Mouse (Mus musculus): Measurements from ENCODE around the gene Sart1. TPM values are rescaled to one million over a fixed set of nuclear protein-coding genes. Genes with fewer than 3 reads are reported as not detected.
A peak's percentile ranks its signal among the peaks of the same experiment; 100 is the strongest.

Sart1 gene
- total and polyA plus RNA-seq, 2 experiments from 2014 or later, result 4.4 to 26.9 TPM

DNA sequence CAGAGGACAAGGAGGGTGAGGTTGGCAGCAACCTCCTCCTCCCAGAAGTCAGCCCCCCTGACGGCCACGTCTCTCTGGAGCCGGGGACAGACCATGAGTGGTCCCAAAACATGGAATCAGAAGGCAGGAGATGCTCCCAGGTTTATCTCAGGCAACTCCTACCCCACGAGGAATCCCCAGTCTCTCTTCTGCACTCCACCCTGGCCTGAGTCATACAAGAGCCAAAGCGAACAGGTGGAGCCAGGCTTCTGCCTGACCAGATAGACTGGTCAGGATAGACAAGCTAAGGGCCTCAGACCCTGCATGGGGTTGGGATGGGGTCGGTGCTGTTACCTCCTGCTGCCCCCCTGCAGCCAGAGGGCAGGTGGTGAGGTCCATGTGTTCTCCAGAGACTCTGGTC, 40.4 kb downstream of the Sart1 start:
- DNase-seq (ENCODE audit: low spot score) (no peak), ATAC-seq (ENCODE audit: insufficient read depth, low read depth) (no peak)
- Histone ChIP-seq H3K4me1 (ENCODE audit: control insufficient read depth, insufficient read depth) (no peaks in the 10 kb centered on the region), H3K27me3 (ENCODE audit: control insufficient read depth, insufficient read depth, low read length) (no peaks in the 10 kb centered on the region), H3K27ac (ENCODE audit: low read depth) (no peak overlapping the region), H3K36me3 (replicated peaks; ENCODE audit: control insufficient read depth, insufficient read depth, low read length) (no peaks in the 10 kb centered on the region), H3K9me3 (replicated peaks; ENCODE audit: control insufficient read depth, low read length) (no peaks in the 10 kb centered on the region), H3K4me2 (ENCODE audit: low read depth, low read length) (no peak overlapping the region), H3K9ac (replicated peaks; ENCODE audit: low read depth, low read length) (no peak overlapping the region), H3K4me3 (ENCODE audit: low read depth, low read length) (no peak overlapping the region)
- WGBS, result 60% methylated on average over 6 of the region's 6 CpGs
- no peak for TF ChIP-seq CTCF (IDR thresholded peaks at IDR 0.05; ENCODE audit: low read depth)
- no peak for TF ChIP-seq EP300 (IDR thresholded peaks at IDR 0.05; ENCODE audit: low read depth)

DNA sequence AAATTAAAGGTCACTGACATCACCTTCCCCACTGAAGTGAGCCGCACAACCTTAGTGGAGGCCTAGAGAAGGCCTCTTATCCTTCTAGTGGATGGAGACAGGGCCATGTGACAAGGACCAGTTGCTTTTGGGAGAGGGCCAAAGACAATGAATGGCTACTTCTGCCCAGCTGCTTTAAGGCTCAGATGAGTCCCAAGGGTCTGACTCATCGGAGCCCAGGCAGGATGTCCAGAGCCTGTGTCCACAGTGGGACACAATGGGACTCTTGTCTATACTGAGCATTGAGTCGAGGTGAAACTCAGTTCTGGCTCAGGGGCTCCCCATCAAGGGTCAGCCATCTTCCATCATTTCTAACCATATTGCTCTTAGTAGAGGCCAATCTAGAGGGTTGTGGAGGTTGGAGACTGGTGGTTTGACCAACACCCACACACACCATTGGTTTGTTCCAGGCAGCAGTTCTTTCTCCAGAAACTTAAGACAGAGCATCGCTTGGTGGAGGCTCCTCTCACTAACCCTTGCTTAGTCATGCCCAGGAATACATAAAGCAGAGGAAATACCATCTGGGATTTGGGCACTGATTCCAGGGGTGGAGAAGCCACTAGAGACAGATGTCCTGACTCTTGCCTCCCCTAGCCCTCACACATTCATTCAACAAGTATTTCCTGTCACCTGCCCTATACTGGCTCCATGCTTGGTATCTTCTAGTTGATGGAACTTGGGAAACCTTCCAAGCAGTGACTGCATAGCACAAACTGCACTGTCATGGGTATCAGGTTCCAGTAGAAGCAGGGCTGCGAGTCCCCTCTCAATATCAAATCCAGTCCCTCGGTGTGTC, 43.0 kb downstream of the Sart1 start:
- TF ChIP-seq EP300 (IDR thresholded peaks at IDR 0.05; ENCODE audit: low read depth) (no peak), CTCF (IDR thresholded peaks at IDR 0.05; ENCODE audit: low read depth) (no peak)
- WGBS, result 49% methylated on average over 6 of the region's 6 CpGs
- Histone ChIP-seq H3K4me2 (ENCODE audit: low read depth, low read length) (no peak overlapping the region), H3K27ac (ENCODE audit: low read depth) (peak overlapping the region; percentile 62), H3K9me3 (replicated peaks; ENCODE audit: control insufficient read depth, low read length) (no peaks in the 10 kb centered on the region), H3K4me3 (ENCODE audit: low read depth, low read length) (no peak overlapping the region), H3K4me1 (ENCODE audit: control insufficient read depth, insufficient read depth) (no peaks in the 10 kb centered on the region), H3K27me3 (ENCODE audit: control insufficient read depth, insufficient read depth, low read length) (no peaks in the 10 kb centered on the region), H3K9ac (replicated peaks; ENCODE audit: low read depth, low read length) (no peak overlapping the region), H3K36me3 (replicated peaks; ENCODE audit: control insufficient read depth, insufficient read depth, low read length) (no peaks in the 10 kb centered on the region)
- ATAC-seq (ENCODE audit: insufficient read depth, low read depth), result peak; percentile 86
- peak; percentile 76 for DNase-seq (ENCODE audit: low spot score)

DNA sequence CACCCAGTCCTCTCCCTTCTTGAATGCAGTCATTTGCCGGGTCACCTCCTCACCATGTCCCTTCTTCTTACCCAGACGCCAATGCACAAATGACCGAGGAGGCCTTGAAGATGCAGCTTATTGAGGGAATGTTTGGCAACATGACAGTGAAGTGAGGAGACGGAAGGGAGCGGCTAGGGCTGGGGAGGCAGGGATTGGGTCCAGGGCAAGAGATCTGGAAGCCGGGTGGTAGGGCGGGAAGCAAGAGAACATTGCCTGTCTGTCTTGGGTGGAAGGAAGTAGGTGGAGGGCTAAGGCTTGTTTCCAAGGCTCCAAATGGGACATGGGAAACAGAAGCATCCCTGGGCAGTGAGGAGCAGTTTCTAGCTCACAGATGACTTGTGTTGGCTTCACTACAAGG, 47.1 kb downstream of the Sart1 start:
- no peaks in the 10 kb centered on the region for H3K27me3 ChIP-seq (ENCODE audit: control insufficient read depth, insufficient read depth, low read length)
- no peak for DNase-seq (ENCODE audit: low spot score)
- no peak overlapping the region for H3K27ac ChIP-seq (ENCODE audit: low read depth)
- no peak overlapping the region for H3K4me2 ChIP-seq (ENCODE audit: low read depth, low read length)
- H3K36me3 ChIP-seq (replicated peaks; ENCODE audit: control insufficient read depth, insufficient read depth, low read length), result no peaks in the 10 kb centered on the region
- no peak overlapping the region for H3K9ac ChIP-seq (replicated peaks; ENCODE audit: low read depth, low read length)
- no peaks in the 10 kb centered on the region for H3K4me1 ChIP-seq (ENCODE audit: control insufficient read depth, insufficient read depth)
- TF ChIP-seq EP300 (IDR thresholded peaks at IDR 0.05; ENCODE audit: low read depth), result no peak
- WGBS, result 82% methylated on average over 7 of the region's 7 CpGs
- no peak overlapping the region for H3K4me3 ChIP-seq (ENCODE audit: low read depth, low read length)
- ATAC-seq (ENCODE audit: insufficient read depth, low read depth), result no peak
- no peaks in the 10 kb centered on the region for H3K9me3 ChIP-seq (replicated peaks; ENCODE audit: control insufficient read depth, low read length)

DNA sequence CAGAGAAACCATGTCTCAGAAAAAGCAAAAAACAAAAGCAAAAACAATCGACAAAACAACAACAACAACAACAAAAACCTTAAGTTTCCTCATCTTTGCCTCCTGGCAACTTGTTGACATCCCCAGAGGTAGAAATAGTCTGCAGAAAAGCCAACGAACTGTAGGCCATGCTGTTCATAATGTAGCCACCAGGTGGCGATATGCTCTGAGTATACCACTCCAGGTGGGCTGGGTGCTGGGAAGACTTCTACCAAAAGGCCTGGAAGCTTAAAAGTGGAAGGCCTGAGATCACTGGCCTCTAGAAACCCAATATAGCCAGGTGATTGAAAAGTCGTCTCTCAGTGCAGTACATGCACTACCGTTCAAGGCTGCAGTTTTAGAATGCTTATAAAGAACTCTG, 50.5 kb downstream of the Sart1 start:
- H3K36me3 ChIP-seq (replicated peaks; ENCODE audit: control insufficient read depth, insufficient read depth, low read length), result no peaks in the 10 kb centered on the region
- H3K27me3 ChIP-seq (ENCODE audit: control insufficient read depth, insufficient read depth, low read length), result no peaks in the 10 kb centered on the region
- no peak overlapping the region for H3K4me3 ChIP-seq (ENCODE audit: low read depth, low read length)
- no peak overlapping the region for H3K9ac ChIP-seq (replicated peaks; ENCODE audit: low read depth, low read length)
- TF ChIP-seq EP300 (IDR thresholded peaks at IDR 0.05; ENCODE audit: low read depth) (no peak), CTCF (IDR thresholded peaks at IDR 0.05; ENCODE audit: low read depth) (peak; percentile 88)
- no peaks in the 10 kb centered on the region for H3K9me3 ChIP-seq (replicated peaks; ENCODE audit: control insufficient read depth, low read length)
- WGBS, result 18% methylated on average over 5 of the region's 5 CpGs
- H3K4me1 ChIP-seq (ENCODE audit: control insufficient read depth, insufficient read depth), result no peaks in the 10 kb centered on the region
- ATAC-seq (ENCODE audit: insufficient read depth, low read depth) (peak; percentile 41; the same call in 1 of the 2 replicates), DNase-seq (ENCODE audit: low spot score) (peak; percentile 60)
- H3K4me2 ChIP-seq (ENCODE audit: low read depth, low read length), result no peak overlapping the region
- H3K27ac ChIP-seq (ENCODE audit: low read depth), result no peak overlapping the region

GRCm38 (mm10) chr19:5335441-5335840, 53.1 kb downstream of the Sart1 start, which contains the start of gene Catsper1:
Gene Catsper1 (plus strand): TSS chr19:5335741.
- no peak within 1 kb of the TSS for H3K4me2 ChIP-seq (ENCODE audit: low read depth, low read length)
- no peak within 1 kb of the TSS for H3K9ac ChIP-seq (replicated peaks; ENCODE audit: low read depth, low read length)
- no peak for DNase-seq (ENCODE audit: low spot score)
- no peaks in the 10 kb centered on the region for H3K4me1 ChIP-seq (ENCODE audit: control insufficient read depth, insufficient read depth)
- no peaks in the 10 kb centered on the region for H3K9me3 ChIP-seq (replicated peaks; ENCODE audit: control insufficient read depth, low read length)
- ATAC-seq (ENCODE audit: insufficient read depth, low read depth), result no peak
- no peak for TF ChIP-seq CTCF (IDR thresholded peaks at IDR 0.05; ENCODE audit: low read depth)
- no peak for TF ChIP-seq EP300 (IDR thresholded peaks at IDR 0.05; ENCODE audit: low read depth)
- H3K4me3 ChIP-seq (ENCODE audit: low read depth, low read length), result no peak within 1 kb of the TSS
- no peaks in the 10 kb centered on the region for H3K36me3 ChIP-seq (replicated peaks; ENCODE audit: control insufficient read depth, insufficient read depth, low read length)
- WGBS, result 76% methylated on average over 6 of the region's 6 CpGs
- H3K27ac ChIP-seq (ENCODE audit: low read depth), result no peak within 1 kb of the TSS
- no peaks in the 10 kb centered on the region for H3K27me3 ChIP-seq (ENCODE audit: control insufficient read depth, insufficient read depth, low read length)

GRCm38 (mm10) chr19:5334741-5335140, 53.8 kb downstream of the Sart1 start:
- ATAC-seq (ENCODE audit: insufficient read depth, low read depth) (peak; percentile 27; the same call in 1 of the 2 replicates), DNase-seq (ENCODE audit: low spot score) (no peak)
- Histone ChIP-seq H3K9me3 (replicated peaks; ENCODE audit: control insufficient read depth, low read length) (no peaks in the 10 kb centered on the region), H3K4me3 (ENCODE audit: low read depth, low read length) (no peak overlapping the region), H3K36me3 (replicated peaks; ENCODE audit: control insufficient read depth, insufficient read depth, low read length) (no peaks in the 10 kb centered on the region), H3K27me3 (ENCODE audit: control insufficient read depth, insufficient read depth, low read length) (no peaks in the 10 kb centered on the region), H3K27ac (ENCODE audit: low read depth) (no peak overlapping the region), H3K4me1 (ENCODE audit: control insufficient read depth, insufficient read depth) (no peaks in the 10 kb centered on the region), H3K9ac (replicated peaks; ENCODE audit: low read depth, low read length) (no peak overlapping the region), H3K4me2 (ENCODE audit: low read depth, low read length) (no peak overlapping the region)
- 27% methylated on average over 5 of the region's 5 CpGs for WGBS
- TF ChIP-seq CTCF (IDR thresholded peaks at IDR 0.05; ENCODE audit: low read depth) (no peak), EP300 (IDR thresholded peaks at IDR 0.05; ENCODE audit: low read depth) (no peak)
